Mouse (Mus musculus) right cerebral cortex, adult 18-20 months (tissue): Measurements from ENCODE around the gene 1700037H04Rik.
A peak's percentile ranks its signal among the peaks of the same experiment; 100 is the strongest.
"Not testable (repeated sequence)": the region's sequence is repeated elsewhere in the genome, so short reads cannot be mapped to it uniquely, and the experiment has no call there.

ENCODE experiments used
- DNase-seq: peaks from one replicate; pipeline ENCODE4 v3.0.0; 2022; ENCODE audit warnings: mixed read lengths

1700037H04Rik gene

GRCm38 (mm10) chr2:131125157-131125963 is 34.5 kb downstream of the 1700037H04Rik start:
- no peak for DNase-seq

GRCm38 (mm10) chr2:131124166-131124565 is 35.7 kb downstream of the 1700037H04Rik start:
- no peak for DNase-seq

- DNase-seq, result no peak
Measured at GRCm38 (mm10) chr2:131118968-131119574, 40.8 kb downstream of the 1700037H04Rik start.

GRCm38 (mm10) chr2:131105989-131106388 is 53.9 kb downstream of the 1700037H04Rik start:
- DNase-seq, result no peak

GRCm38 (mm10) chr2:131105061-131105460 is 54.8 kb downstream of the 1700037H04Rik start:
- not testable (repeated sequence) for DNase-seq

GRCm38 (mm10) chr2:131104021-131104420 is 55.9 kb downstream of the 1700037H04Rik start:
- DNase-seq, result peak; percentile 50

GRCm38 (mm10) chr2:131101530-131101929 is 58.4 kb downstream of the 1700037H04Rik start:
- no peak for DNase-seq

- DNase-seq, result no peak
Measured at GRCm38 (mm10) chr2:131097087-131097486, 62.8 kb downstream of the 1700037H04Rik start.
